Mouse (Mus musculus): ENCODE measurements around the gene Rdx.

- no peak for TF ChIP-seq MAFK (IDR thresholded peaks at IDR 0.05; ENCODE audit: borderline replicate concordance, low read depth, low read length)
- no peak for TF ChIP-seq POLR2A (IDR thresholded peaks at IDR 0.05; ENCODE audit: control insufficient read depth in 1 of 2, insufficient read depth in 1 of 2, low read depth in 1 of 2, low read length in 2 of 2, poor library complexity in 1 of 2)
These were observed 78.3 kb downstream of the Rdx start for GRCm38 (mm10) chr9:52125225-52125624.

All from MEL (cell line).